Mouse (Mus musculus): ENCODE measurements around the gene Sike1. TPM values are rescaled to one million over a fixed set of nuclear protein-coding genes. Genes with fewer than 3 reads are reported as not detected.

The Sike1 gene
- polyA plus RNA-seq, 1 experiment from 2014 or later, result 57.6 TPM

DNA sequence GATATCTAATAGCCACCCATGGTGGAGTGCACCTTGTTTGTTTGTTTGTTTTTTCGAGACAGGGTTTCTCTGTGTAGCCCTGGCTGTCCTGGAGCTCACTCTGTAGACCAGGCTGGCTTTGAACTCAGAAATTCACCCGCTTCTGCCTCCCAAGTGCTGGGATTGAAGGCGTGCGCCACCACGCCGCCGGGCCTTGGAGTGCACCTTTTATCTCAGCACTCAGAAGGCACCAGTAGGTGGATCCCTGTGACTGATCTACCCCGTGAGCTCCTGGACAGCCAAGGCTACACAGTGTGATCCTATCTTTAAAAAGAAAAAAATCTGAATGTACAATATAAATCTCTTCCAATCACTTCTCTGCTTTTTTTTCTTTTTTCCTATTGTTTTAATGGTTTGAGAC lies 4.5 kb upstream of the Sike1 start:
- no peak overlapping the region for H3K4me3 ChIP-seq (replicated peaks)
- H3K4me2 ChIP-seq, result no peak overlapping the region
- no peak overlapping the region for H3K9ac ChIP-seq
- WGBS, result 73% methylated on average over 8 of the region's 8 CpGs
- no peaks in the 10 kb centered on the region for H3K36me3 ChIP-seq
- H3K27ac ChIP-seq, result no peak overlapping the region
- no peaks in the 10 kb centered on the region for H3K27me3 ChIP-seq
- H3K9me3 ChIP-seq (replicated peaks), result no peaks in the 10 kb centered on the region
- H3K4me1 ChIP-seq, result peaks cover 6% of the 10 kb centered on the region
- ATAC-seq (replicated peaks; ENCODE audit: low FRiP score), result no peak

DNA sequence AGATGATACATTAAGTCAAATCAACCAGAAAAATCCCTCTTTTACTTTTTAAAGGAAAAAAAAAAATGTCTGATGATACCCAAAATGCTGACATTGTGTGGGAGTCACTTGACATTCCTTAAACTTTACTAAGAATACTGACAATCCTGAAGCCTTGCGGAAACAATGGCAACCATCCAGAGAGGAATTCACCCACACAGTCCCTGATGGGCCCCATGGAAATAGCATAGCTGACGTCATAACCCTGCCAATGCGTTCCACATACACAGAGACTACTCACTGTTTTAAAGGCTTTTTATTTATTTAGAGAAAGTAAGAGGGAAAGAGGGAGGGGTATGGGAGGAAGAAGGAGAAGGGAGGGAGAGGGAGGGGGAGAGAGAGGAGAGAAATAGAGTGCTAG lies 2.6 kb upstream of the Sike1 start:
- peaks cover 18% of the 10 kb centered on the region for H3K4me1 ChIP-seq
- WGBS, result 42% methylated on average over 3 of the region's 3 CpGs
- H3K9me3 ChIP-seq (replicated peaks), result no peaks in the 10 kb centered on the region

DNA sequence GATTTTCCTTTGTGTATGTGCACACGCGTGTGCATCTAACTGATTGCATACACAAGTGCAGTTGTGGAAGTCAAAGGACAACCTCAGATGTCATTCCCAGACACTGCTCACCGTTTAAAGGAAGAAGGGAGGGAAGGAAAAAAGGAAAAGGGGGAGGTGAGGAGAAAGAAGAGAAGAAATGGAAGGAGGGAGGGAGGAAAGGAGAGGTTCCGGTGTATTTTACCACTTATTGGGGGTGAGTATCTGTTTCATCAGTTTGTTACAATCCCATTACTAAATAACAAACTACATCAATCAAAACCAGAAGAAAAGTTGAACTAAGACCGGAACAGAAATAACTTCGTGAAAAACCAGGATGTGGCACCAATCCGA lies 289 bp upstream of the Sike1 start:
- H3K9me3 ChIP-seq (replicated peaks), result no peaks in the 10 kb centered on the region
- H3K27ac ChIP-seq, result peak overlapping the region; percentile 95
- peak overlapping the region; percentile 67 for H3K9ac ChIP-seq
- peak overlapping the region; percentile 60 for H3K4me2 ChIP-seq
- peak overlapping the region; percentile 77 for H3K4me3 ChIP-seq (replicated peaks)
- 44% methylated on average over 7 of the region's 7 CpGs for WGBS
- no peak for ATAC-seq (replicated peaks; ENCODE audit: low FRiP score)
- H3K36me3 ChIP-seq, result peaks cover 24% of the 10 kb centered on the region
- H3K27me3 ChIP-seq, result no peaks in the 10 kb centered on the region
- peaks cover 18% of the 10 kb centered on the region for H3K4me1 ChIP-seq

More for the DNA sequence above, 2.6 kb upstream of the Sike1 start:
- no peaks in the 10 kb centered on the region for H3K27me3 ChIP-seq
- no peak overlapping the region for H3K4me3 ChIP-seq (replicated peaks)
- no peak overlapping the region for H3K4me2 ChIP-seq
- no peak overlapping the region for H3K9ac ChIP-seq
- peaks cover 2% of the 10 kb centered on the region; the same call in 1 of the 2 replicates for H3K36me3 ChIP-seq
- H3K27ac ChIP-seq, result no peak overlapping the region
- no peak for ATAC-seq (replicated peaks; ENCODE audit: low FRiP score)

DNA sequence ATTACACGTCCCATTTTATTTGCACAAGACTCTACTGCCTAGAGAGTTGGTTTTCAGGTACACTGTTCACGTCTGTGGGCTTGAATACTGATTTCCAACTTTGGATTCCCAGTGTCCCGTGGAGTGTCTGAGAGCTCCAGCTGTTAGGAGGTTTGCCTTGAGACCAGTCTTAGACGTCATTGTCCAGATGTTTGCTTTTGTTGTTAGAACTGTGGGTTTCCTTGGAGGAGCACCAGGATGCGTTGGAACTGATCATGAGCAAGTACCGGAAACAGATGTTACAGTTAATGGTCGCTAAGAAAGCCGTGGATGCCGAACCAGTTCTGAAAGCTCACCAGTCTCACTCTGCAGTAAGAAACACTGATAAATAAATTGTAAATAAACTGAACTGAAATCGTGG lies 1.5 kb downstream of the Sike1 start:
- no peak for ATAC-seq (replicated peaks; ENCODE audit: low FRiP score)
- H3K4me2 ChIP-seq, result no peak overlapping the region
- H3K27me3 ChIP-seq, result no peaks in the 10 kb centered on the region
- H3K9me3 ChIP-seq (replicated peaks), result no peaks in the 10 kb centered on the region
- H3K4me3 ChIP-seq (replicated peaks), result no peak overlapping the region
- peaks cover 18% of the 10 kb centered on the region for H3K4me1 ChIP-seq
- no peak overlapping the region for H3K9ac ChIP-seq
- peak overlapping the region; percentile 95; the same call in 1 of the 2 replicates for H3K27ac ChIP-seq
- H3K36me3 ChIP-seq, result peaks cover 40% of the 10 kb centered on the region
- WGBS, result 69% methylated on average over 10 of the region's 10 CpGs

DNA sequence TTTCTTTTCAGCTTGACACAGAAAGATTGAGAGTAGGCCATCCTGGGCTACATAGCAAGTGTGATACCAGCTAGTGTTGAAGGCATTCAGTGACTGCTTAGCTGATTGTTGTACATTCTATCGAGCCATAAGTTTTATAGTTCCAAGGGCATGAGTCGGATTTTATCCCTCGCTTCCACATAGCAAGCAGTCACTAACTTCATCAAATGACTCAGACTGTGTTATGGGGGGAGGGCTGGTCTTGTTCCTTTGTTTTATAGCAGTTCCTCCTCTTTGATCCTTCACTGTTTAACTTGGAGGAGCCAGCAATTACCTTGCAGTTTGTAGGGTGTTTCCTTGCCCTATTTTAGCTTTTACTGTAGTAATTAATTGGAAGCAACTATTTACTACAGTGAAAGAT lies 2.1 kb downstream of the Sike1 start:
- Histone ChIP-seq H3K4me1 (peaks cover 18% of the 10 kb centered on the region), H3K9me3 (replicated peaks) (no peaks in the 10 kb centered on the region), H3K27ac (0 out of 2 replicates have a peak overlapping the region, but pooled peaks have one; percentile 22), H3K9ac (no peak overlapping the region), H3K4me3 (replicated peaks) (no peak overlapping the region), H3K36me3 (peaks cover 46% of the 10 kb centered on the region), H3K4me2 (no peak overlapping the region), H3K27me3 (no peaks in the 10 kb centered on the region)
- 30% methylated on average over 3 of the region's 3 CpGs for WGBS
- ATAC-seq (replicated peaks; ENCODE audit: low FRiP score), result no peak

DNA sequence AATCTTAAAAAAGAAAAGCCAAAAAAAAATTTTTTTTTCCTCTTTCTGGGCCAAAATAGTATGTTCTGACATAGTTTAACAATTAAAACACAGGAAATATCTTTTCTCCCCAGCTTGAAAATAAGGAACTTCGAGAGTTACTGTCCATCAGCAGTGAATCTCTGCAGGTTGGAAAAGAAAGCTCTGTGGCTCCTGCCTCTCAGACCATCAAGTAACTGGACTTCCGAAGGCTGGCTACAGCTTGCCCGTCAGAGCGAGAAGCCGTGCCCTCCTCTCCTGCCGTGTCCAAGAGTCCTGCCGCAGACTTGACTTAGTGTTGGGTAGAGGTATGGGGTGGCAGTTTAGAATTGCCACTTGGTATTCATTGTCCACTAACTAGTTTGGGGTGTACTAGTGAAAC lies 6.1 kb downstream of the Sike1 start:
- Histone ChIP-seq H3K9ac (no peak overlapping the region), H3K4me2 (no peak overlapping the region), H3K36me3 (peaks cover 80% of the 10 kb centered on the region), H3K4me3 (replicated peaks) (no peak overlapping the region), H3K9me3 (replicated peaks) (no peaks in the 10 kb centered on the region), H3K27ac (no peak overlapping the region), H3K27me3 (no peaks in the 10 kb centered on the region), H3K4me1 (peaks cover 7% of the 10 kb centered on the region)
- WGBS, result 95% methylated on average over 7 of the region's 7 CpGs
- ATAC-seq (replicated peaks; ENCODE audit: low FRiP score), result no peak

DNA sequence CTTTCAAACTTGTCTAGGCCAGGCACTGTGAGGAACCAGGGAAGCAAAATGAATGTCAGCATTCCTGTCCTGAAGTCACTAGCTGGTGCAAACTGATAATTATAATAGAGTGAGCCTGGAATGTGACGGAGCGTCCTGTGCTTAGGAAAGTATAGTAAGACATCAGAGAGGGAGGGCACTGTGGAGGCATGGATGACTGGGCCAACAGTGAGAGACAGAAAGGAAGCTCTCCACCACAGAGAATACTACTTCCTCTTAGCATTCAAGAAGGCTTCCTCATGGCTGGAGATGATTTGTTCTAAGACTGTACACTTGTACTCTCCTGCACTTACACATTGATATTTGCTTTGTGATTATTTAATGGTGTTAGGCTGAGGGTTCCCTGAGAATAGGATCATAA lies 21.8 kb downstream of the Sike1 start:
- Histone ChIP-seq H3K4me3 (replicated peaks) (no peak overlapping the region), H3K27me3 (no peaks in the 10 kb centered on the region), H3K27ac (no peak overlapping the region), H3K4me1 (peaks cover 9% of the 10 kb centered on the region), H3K9ac (no peak overlapping the region), H3K9me3 (replicated peaks) (no peaks in the 10 kb centered on the region), H3K4me2 (no peak overlapping the region), H3K36me3 (peaks cover 4% of the 10 kb centered on the region; the same call in 1 of the 2 replicates)
- 67% methylated on average over 2 of the region's 2 CpGs for WGBS
- ATAC-seq (replicated peaks; ENCODE audit: low FRiP score), result no peak

DNA sequence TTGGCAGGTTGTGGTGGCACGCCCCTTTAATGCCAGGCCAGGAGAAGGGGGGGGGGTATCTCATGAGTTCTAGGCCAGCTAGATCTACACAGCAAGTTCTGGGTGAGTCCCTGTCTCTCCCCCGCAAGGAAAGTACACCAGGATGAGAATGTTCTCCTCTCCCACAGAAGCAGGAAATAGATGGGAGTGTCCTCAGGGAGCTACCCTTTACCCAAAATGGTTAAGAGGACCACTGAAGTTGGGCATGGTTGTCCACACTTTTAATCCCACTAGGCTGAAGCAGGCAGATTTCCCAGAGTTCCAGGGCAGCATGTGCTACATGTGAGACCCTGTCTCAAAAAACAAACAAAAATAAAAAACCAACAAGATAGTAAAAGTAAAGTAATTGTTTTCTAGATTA lies 24.0 kb downstream of the Sike1 start:
- Histone ChIP-seq H3K9ac (peak overlapping the region; percentile 90; the same call in 1 of the 2 replicates), H3K4me3 (replicated peaks) (peak overlapping the region; percentile 72), H3K9me3 (replicated peaks) (no peaks in the 10 kb centered on the region), H3K36me3 (peaks cover 6% of the 10 kb centered on the region; the same call in 1 of the 2 replicates), H3K27me3 (no peaks in the 10 kb centered on the region), H3K4me2 (peak overlapping the region; percentile 59), H3K27ac (peak overlapping the region; percentile 95; the same call in 1 of the 2 replicates), H3K4me1 (peaks cover 12% of the 10 kb centered on the region)
- 93% methylated on average over 2 of the region's 2 CpGs for WGBS
- no peak for ATAC-seq (replicated peaks; ENCODE audit: low FRiP score)

DNA sequence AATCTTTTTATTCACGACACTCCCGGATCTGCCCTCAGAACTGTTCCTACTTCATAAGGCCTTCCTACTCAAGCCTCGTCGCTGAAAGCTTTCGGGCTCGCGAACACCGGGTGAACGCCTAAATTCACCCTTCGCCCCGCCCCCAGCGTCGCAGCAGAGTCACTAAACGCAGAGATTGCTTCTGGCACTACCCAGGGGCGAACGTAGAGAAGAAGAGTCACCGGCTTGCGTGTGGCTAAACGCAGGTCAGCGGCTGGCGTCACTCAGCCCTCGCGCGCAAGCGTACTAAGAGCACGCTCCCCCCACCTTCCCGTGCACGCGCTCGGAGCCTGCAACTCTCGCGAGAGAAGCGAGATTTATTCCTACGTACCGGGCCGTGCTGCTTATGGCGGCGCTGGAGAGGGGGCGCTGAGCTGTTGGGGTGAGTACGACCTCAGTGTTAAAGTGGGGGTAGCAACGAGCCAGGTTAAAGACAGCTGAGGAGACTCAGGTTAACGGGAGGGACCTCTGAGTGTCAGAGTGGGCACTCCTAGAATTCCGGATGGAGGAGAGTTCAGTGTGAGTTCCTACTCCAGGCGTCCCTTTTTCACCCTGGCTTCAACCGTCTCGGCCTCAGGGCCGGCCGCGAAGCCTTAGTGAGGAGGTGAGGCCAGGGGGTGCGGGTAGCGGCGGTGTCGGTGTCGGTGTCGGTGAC lies 24.9 kb downstream of the Sike1 start, which contains the start of gene Csde1:
Gene Csde1 (plus strand): TSS at position 178 of the 694 bp plus-strand sequence.
- H3K27ac ChIP-seq, result peak within 1 kb of the TSS; percentile 95
- H3K4me2 ChIP-seq, result peak within 1 kb of the TSS; percentile 71
- ATAC-seq (replicated peaks; ENCODE audit: low FRiP score), result peak; percentile 94
- peak within 1 kb of the TSS; percentile 90 for H3K9ac ChIP-seq
- peaks cover 6% of the 10 kb centered on the region; the same call in 1 of the 2 replicates for H3K36me3 ChIP-seq
- no peaks in the 10 kb centered on the region for H3K27me3 ChIP-seq
- WGBS, result under 1% methylated on average over 55 of the region's 55 CpGs
- peaks cover 12% of the 10 kb centered on the region for H3K4me1 ChIP-seq
- no peaks in the 10 kb centered on the region for H3K9me3 ChIP-seq (replicated peaks)
- H3K4me3 ChIP-seq (replicated peaks), result peak within 1 kb of the TSS; percentile 72

DNA sequence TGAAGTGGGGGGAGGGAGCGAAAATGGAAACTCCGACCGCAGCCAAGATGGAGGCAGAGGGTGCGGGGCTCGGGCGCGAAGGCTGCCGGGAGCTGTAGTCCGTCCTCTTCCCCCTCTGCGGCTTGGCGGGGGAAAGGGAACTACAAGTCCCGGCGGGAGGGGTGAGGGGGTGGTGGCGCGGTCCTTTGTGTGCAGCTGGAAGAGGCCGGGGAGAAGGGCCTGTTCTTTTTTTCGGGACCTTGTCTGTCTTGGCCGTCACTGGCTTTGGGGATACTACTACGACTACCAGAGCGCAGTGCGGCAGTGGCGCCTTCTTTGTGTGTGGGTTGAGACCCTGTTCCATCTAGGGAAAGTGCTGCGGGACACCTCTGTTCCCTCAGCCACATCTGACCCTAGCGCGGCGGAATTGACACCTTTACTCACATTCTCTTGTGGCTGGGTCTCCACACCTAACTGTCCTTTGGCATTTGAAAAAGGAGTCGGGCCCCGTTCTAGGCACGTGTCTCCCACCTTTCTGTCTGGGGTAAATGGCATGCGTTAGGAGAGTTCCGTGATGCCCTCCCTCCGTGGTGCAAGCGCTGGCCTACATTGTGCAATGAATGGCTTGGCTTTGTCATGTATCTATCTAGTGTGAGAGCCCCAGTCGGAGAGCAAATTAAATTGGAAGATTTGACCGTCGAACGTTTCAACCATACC lies 25.6 kb downstream of the Sike1 start:
- peak overlapping the region; percentile 90 for H3K9ac ChIP-seq
- no peaks in the 10 kb centered on the region for H3K27me3 ChIP-seq
- peaks cover 12% of the 10 kb centered on the region for H3K4me1 ChIP-seq

DNA sequence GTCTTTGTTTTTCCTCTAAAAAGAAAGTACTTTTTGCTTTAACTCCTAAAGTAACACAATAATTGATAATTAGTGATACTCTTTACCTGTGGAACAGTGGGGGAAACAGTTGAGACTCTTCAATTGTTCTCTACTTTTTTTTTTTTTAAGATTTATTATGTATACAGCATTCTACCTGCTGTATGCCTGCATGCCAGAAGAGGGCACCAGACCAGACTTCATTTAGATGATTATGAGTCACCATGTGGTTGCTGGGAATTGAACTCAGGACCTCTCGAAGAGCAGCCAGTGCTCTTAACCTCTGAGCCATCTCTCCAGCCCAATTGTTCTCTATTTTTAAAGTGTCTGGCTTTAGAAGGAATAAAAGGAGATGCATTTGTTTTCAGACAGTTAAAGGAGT lies 30.7 kb downstream of the Sike1 start:
- no peak for ATAC-seq (replicated peaks; ENCODE audit: low FRiP score)
- 89% methylated on average over 1 of the region's 1 CpGs for WGBS
- Histone ChIP-seq H3K4me3 (replicated peaks) (no peak overlapping the region), H3K9ac (no peak overlapping the region), H3K9me3 (replicated peaks) (no peaks in the 10 kb centered on the region), H3K27me3 (no peaks in the 10 kb centered on the region), H3K36me3 (peaks cover 51% of the 10 kb centered on the region), H3K4me1 (peaks cover 8% of the 10 kb centered on the region), H3K27ac (no peak overlapping the region), H3K4me2 (no peak overlapping the region)

More for the DNA sequence above, 25.6 kb downstream of the Sike1 start:
- Histone ChIP-seq H3K4me3 (replicated peaks) (peak overlapping the region; percentile 72), H3K4me2 (peak overlapping the region; percentile 71), H3K9me3 (replicated peaks) (no peaks in the 10 kb centered on the region), H3K36me3 (peaks cover 6% of the 10 kb centered on the region; the same call in 1 of the 2 replicates), H3K27ac (peak overlapping the region; percentile 95)
- peak; percentile 94 for ATAC-seq (replicated peaks; ENCODE audit: low FRiP score)
- WGBS, result under 1% methylated on average over 35 of the region's 37 CpGs

DNA sequence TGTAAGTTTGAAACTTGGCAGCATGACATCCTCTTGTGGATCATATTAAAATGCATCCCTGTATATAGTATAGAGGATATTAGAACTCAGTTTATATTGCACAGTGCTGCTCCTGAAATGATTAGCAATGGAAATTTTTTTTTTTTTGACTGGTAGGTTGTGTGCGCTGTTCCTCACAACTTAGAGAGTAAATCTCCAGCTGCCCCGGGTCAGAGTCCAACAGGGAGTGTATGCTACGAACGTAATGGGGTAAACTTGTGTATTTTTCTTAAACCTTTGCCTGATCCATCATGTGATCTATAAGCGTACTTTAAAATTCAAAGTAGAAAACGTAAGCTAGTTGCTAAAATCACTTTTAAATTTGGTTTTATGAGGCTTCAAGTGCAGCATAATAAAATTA lies 44.8 kb downstream of the Sike1 start:
- Histone ChIP-seq H3K9ac (no peak overlapping the region), H3K4me2 (no peak overlapping the region), H3K27ac (no peak overlapping the region), H3K27me3 (no peaks in the 10 kb centered on the region), H3K4me3 (replicated peaks) (no peak overlapping the region), H3K4me1 (no peaks in the 10 kb centered on the region), H3K36me3 (peaks cover 73% of the 10 kb centered on the region), H3K9me3 (replicated peaks) (no peaks in the 10 kb centered on the region)
- ATAC-seq (replicated peaks; ENCODE audit: low FRiP score), result no peak
- WGBS, result 90% methylated on average over 6 of the region's 6 CpGs
